Comparison of ENCODE assay signal across 9 mouse cellular contexts in genomic region chr11:69800138-69800391, GRCm38 (mm10). TPM values are rescaled to one million over a fixed set of nuclear protein-coding genes. Genes with fewer than 3 reads are reported as not detected.
A peak's percentile ranks its signal among the peaks of the same experiment; 100 is the strongest.
DNase-seq lines count a peak whose midpoint lies in the region; ATAC-seq lines count a peak whose summit lies in the region.
"Had no signal": no experiment of that assay in that cellular context is flagged by ENCODE, and none has a peak within 500 bp of the region (broad histone marks: within the 10 kb centered on the region; RNA-seq: fewer than 3 reads in every experiment).

No protein-coding gene starts in this region.

- H3K4me3 ChIP-seq in lung, embryonic 15.5 days = peak overlapping the region; percentile 59
- H3K4me3 ChIP-seq in hindbrain, embryonic 10.5 days = peak overlapping the region; percentile 66
- H3K4me3 ChIP-seq in midbrain, embryonic 10.5 days = peak overlapping the region; percentile 66
- H3K4me3 ChIP-seq: erythroblast, embryonic 14.5 days had no signal

- H3K4me2 ChIP-seq in lung, embryonic 15.5 days = peak overlapping the region; percentile 97

- H3K27me3 ChIP-seq in lung, embryonic 15.5 days = peaks cover 48% of the 10 kb centered on the region
- peaks cover 96% of the 10 kb centered on the region for H3K27me3 ChIP-seq in hindbrain, embryonic 10.5 days (ENCODE audit: insufficient read depth, poor library complexity, severe bottlenecking)
- peaks cover 96% of the 10 kb centered on the region for H3K27me3 ChIP-seq in midbrain, embryonic 10.5 days (ENCODE audit: low read depth, poor library complexity, severe bottlenecking)

- peak; percentile 61 to 62 for DNase-seq in adrenal gland, adult (ENCODE audit: inconsistent age in 2 of 2, low spot score in 1 of 2)
- DNase-seq in adrenal gland, postnatal 4 days (ENCODE audit: low spot score in 2 of 2) = no peak
- DNase-seq in lung, postnatal 36 days = no peak
- no peak for DNase-seq in hindbrain, embryonic 10.5 days (ENCODE audit: low spot score)
- DNase-seq in midbrain, embryonic 10.5 days (ENCODE audit: low spot score) = no peak
- no peak for DNase-seq in frontal cortex, postnatal 14 days (ENCODE audit: low spot score in 2 of 2)
- DNase-seq in spleen, adult 12 weeks (ENCODE audit: low spot score) = no peak

- peaks cover 63% of the 10 kb centered on the region for H3K4me1 ChIP-seq in lung, embryonic 15.5 days
- peaks cover 81% of the 10 kb centered on the region for H3K4me1 ChIP-seq in hindbrain, embryonic 10.5 days (replicated peaks)
- peaks cover 82% of the 10 kb centered on the region for H3K4me1 ChIP-seq in midbrain, embryonic 10.5 days

- WGBS in lung, embryonic 15.5 days = 0% methylated on average over 11 of the region's 11 CpGs
- 1% methylated on average over 11 of the region's 11 CpGs for WGBS in hindbrain, embryonic 10.5 days
- under 1% methylated on average over 11 of the region's 11 CpGs for WGBS in midbrain, embryonic 10.5 days

- no peaks in the 10 kb centered on the region for H3K36me3 ChIP-seq in lung, embryonic 15.5 days
- no peaks in the 10 kb centered on the region for H3K36me3 ChIP-seq in hindbrain, embryonic 10.5 days
- H3K36me3 ChIP-seq in midbrain, embryonic 10.5 days = no peaks in the 10 kb centered on the region

- no peak for ATAC-seq in lung, embryonic 15.5 days (ENCODE audit: borderline replicate concordance, extremely low read depth, low FRiP score, low TSS enrichment)

- no peak overlapping the region for H3K9ac ChIP-seq in lung, embryonic 15.5 days

- no peaks in the 10 kb centered on the region for H3K9me3 ChIP-seq in lung, embryonic 15.5 days
- no peaks in the 10 kb centered on the region for H3K9me3 ChIP-seq in hindbrain, embryonic 10.5 days
- H3K9me3 ChIP-seq in midbrain, embryonic 10.5 days (replicated peaks) = no peaks in the 10 kb centered on the region

- H3K27ac ChIP-seq in lung, embryonic 15.5 days = no peak overlapping the region; the same call in 1 of the 2 replicates
- H3K27ac ChIP-seq in hindbrain, embryonic 10.5 days = peak overlapping the region; percentile 96
- H3K27ac ChIP-seq in midbrain, embryonic 10.5 days (replicated peaks) = peak overlapping the region; percentile 95

RNA-seq across cellular contexts. Expression of gene Fgf11, which starts 1.6 kb away (rescaled TPM):
- total RNA-seq in adrenal gland, postnatal 4 days (2021) = 1 to 10 TPM; 3.4 to 4.8 TPM
- 1.2 and 1.3 TPM in 2 replicates for polyA plus RNA-seq in lung, embryonic 15.5 days (2015; fragmentation: Nextera tagmentation; extraction: Ambion mirVana)
- 0.76 and 1.8 TPM in 2 replicates for polyA plus RNA-seq in hindbrain, embryonic 10.5 days (2016; fragmentation: Nextera tagmentation; extraction: Ambion mirVana)
- polyA plus RNA-seq in midbrain, embryonic 10.5 days (2016; fragmentation: Nextera tagmentation; extraction: Ambion mirVana) = 1.0 and 1.4 TPM in 2 replicates

RNA-seq across cellular contexts. Expression of gene Chrnb1, which starts 4.3 kb away (rescaled TPM):
- 1 to 10 TPM; 3.6 to 4.0 TPM for total RNA-seq in adrenal gland, postnatal 4 days (2021)
- 15.7 and 15.8 TPM in 2 replicates for polyA plus RNA-seq in lung, embryonic 15.5 days (2015; fragmentation: Nextera tagmentation; extraction: Ambion mirVana)
- polyA plus RNA-seq in hindbrain, embryonic 10.5 days (2016; fragmentation: Nextera tagmentation; extraction: Ambion mirVana) = 1.6 and 2.2 TPM in 2 replicates
- polyA plus RNA-seq in midbrain, embryonic 10.5 days (2016; fragmentation: Nextera tagmentation; extraction: Ambion mirVana) = 1.1 TPM in 2 replicates
- polyA plus RNA-seq: erythroblast, embryonic 14.5 days had no signal

RNA-seq across cellular contexts. Expression of gene Tmem102, which starts 5.4 kb away (rescaled TPM):
- total RNA-seq in adrenal gland, postnatal 4 days (2021) = 1 to 10 TPM in 1 of 2 experiments, under 1 TPM in 1; 0.76 to 1.4 TPM
- polyA plus RNA-seq in lung, embryonic 15.5 days (2015; fragmentation: Nextera tagmentation; extraction: Ambion mirVana) = 6.3 and 7.3 TPM in 2 replicates
- polyA plus RNA-seq in hindbrain, embryonic 10.5 days (2016; fragmentation: Nextera tagmentation; extraction: Ambion mirVana) = 1.3 and 1.5 TPM in 2 replicates
- polyA plus RNA-seq in midbrain, embryonic 10.5 days (2016; fragmentation: Nextera tagmentation; extraction: Ambion mirVana) = 0.90 and 0.99 TPM in 2 replicates
- polyA plus RNA-seq: erythroblast, embryonic 14.5 days had no signal

RNA-seq across cellular contexts. Expression of gene Gm39566, which starts 15.0 kb away (rescaled TPM):
- not detected for total RNA-seq in adrenal gland, postnatal 4 days (2021)
- polyA plus RNA-seq in lung, embryonic 15.5 days (2015; fragmentation: Nextera tagmentation; extraction: Ambion mirVana) = not detected in 2 replicates
- polyA plus RNA-seq in hindbrain, embryonic 10.5 days (2016; fragmentation: Nextera tagmentation; extraction: Ambion mirVana) = not detected in 2 replicates
- polyA plus RNA-seq in midbrain, embryonic 10.5 days (2016; fragmentation: Nextera tagmentation; extraction: Ambion mirVana) = not detected in 2 replicates
- polyA plus RNA-seq: erythroblast, embryonic 14.5 days had no signal

RNA-seq across cellular contexts. Expression of gene Spem2, which starts 18.2 kb away (rescaled TPM):
- not detected for total RNA-seq in adrenal gland, postnatal 4 days (2021)
- polyA plus RNA-seq in lung, embryonic 15.5 days (2015; fragmentation: Nextera tagmentation; extraction: Ambion mirVana) = not detected in 2 replicates
- polyA plus RNA-seq in hindbrain, embryonic 10.5 days (2016; fragmentation: Nextera tagmentation; extraction: Ambion mirVana) = not detected in 2 replicates
- polyA plus RNA-seq in midbrain, embryonic 10.5 days (2016; fragmentation: Nextera tagmentation; extraction: Ambion mirVana) = not detected in 2 replicates
- polyA plus RNA-seq: erythroblast, embryonic 14.5 days had no signal

Comparison
In these comparisons a context has a peak if more than half of its experiments do, and no peak if none do; other contexts are left out.
1. DNase-seq: peak in adrenal gland, adult (2 of 2); none in adrenal gland, postnatal 4 days (0 of 2), lung, postnatal 36 days (single experiment), hindbrain, embryonic 10.5 days (single experiment), midbrain, embryonic 10.5 days (single experiment), frontal cortex, postnatal 14 days (0 of 2) and spleen, adult 12 weeks (single experiment).
2. Peak in every context shown above with its lines, with median percentiles within 50 percentile points of each other: H3K4me3 ChIP-seq.